Mouse (Mus musculus): ENCODE results near the gene Ntm. TPM values are rescaled to one million over a fixed set of nuclear protein-coding genes. Genes with fewer than 3 reads are reported as not detected.

Gene Ntm
- polyA plus RNA-seq, 2 experiments from 2014 or later, result not detected

DNA sequence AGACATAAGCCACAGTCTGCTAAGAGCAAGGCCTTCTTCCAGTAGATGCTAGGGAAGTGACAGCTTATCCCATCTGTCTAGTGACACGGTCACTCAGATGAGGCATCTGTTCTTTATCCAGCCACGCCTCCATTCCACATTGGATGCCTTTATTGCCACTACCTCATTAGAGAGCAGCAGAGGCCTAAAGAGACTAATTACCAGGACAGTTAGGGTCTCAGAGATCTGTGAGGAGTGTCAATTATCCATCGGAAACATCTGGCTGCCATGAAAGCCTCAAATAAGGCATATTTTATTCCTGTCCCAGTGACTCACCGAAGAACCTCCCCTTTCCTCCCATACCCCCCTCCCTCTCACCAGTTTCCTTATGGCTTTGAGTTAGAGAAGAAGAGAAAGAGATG, 963.0 kb downstream of the Ntm start:
- no peak for ATAC-seq

DNA sequence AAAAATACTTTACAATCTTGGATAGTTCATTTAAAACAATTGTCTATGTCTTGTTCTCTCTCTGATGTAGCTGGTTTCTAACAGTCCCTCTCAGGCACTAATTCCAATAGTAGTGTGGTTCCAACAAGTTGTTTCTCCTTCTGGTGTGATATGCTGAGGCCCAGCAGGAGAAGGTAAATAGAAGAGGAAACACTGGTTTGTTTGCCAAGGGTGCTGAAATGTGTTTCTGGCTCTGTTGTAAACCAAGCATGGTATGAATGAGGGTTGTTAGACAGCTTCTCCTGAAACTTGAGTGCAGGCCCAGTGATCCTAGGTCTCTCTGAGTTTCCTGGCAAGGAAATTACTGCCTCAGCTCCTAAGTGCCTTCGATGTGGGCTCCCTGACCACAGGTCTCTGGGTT, 985.7 kb downstream of the Ntm start:
- ATAC-seq, result no peak

DNA sequence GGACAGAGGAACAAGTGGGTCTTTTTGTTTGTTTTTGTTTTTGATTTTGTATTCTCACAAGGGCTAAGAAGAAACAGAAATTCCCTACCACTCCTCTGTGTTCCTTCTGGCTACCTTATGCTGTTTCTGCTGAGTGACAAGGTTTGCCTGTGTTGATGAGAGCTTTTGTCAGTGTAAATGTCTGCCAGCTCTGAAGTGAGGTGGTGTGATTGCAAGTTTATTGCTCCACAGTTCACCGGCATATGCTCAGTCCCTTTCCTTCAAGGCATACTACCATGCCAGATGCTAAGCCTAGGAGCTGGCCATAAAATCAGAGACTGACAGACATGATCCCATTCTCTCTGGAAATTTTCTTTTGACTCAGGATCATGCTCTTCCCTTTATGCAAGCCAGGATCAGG, 993.5 kb downstream of the Ntm start:
- no peak for ATAC-seq

All from activated CD4-positive, CD25-positive, alpha-beta regulatory T cell, adult 4 months (primary cell).